In genomic region chr19:4169810-4170209, GRCm38 (mm10) we compare ENCODE assay signal across 8 mouse cellular contexts. TPM values are rescaled to one million over a fixed set of nuclear protein-coding genes. Genes with fewer than 3 reads are reported as not detected.
A peak's percentile ranks its signal among the peaks of the same experiment; 100 is the strongest.
DNase-seq lines count a peak whose midpoint lies in the region; ATAC-seq and TF ChIP-seq lines count a peak whose summit lies in the region.

No protein-coding gene starts in this region.

- peak overlapping the region; percentile 98 for H3K27ac ChIP-seq in gastrocnemius, adult 2 months
- peak overlapping the region; percentile 91 for H3K27ac ChIP-seq in embryonic facial prominence, embryonic 15.5 days (replicated peaks)
- peak overlapping the region; percentile 88 for H3K27ac ChIP-seq in limb, embryonic 13.5 days
- H3K27ac ChIP-seq in stomach, embryonic 15.5 days = peak overlapping the region; percentile 91

- no peaks in the 10 kb centered on the region for H3K36me3 ChIP-seq in C2C12 (ENCODE audit: control insufficient read depth, insufficient read depth)
- H3K36me3 ChIP-seq in embryonic facial prominence, embryonic 15.5 days = no peaks in the 10 kb centered on the region
- no peaks in the 10 kb centered on the region for H3K36me3 ChIP-seq in limb, embryonic 13.5 days
- no peaks in the 10 kb centered on the region for H3K36me3 ChIP-seq in stomach, embryonic 15.5 days

- no peaks in the 10 kb centered on the region for H3K79me3 ChIP-seq in C2C12 (ENCODE audit: low read depth)

- peak overlapping the region; percentile 68 for H3ac ChIP-seq in C2C12 (ENCODE audit: control insufficient read depth, insufficient read length, low read depth)

- H3K79me2 ChIP-seq in C2C12 (ENCODE audit: control insufficient read depth, insufficient read depth) = no peaks in the 10 kb centered on the region

- peak overlapping the region; percentile 79 for H3K4me3 ChIP-seq in gastrocnemius, adult 2 months
- peak overlapping the region; percentile 30 for H3K4me3 ChIP-seq in C2C12 (ENCODE audit: insufficient read depth, poor library complexity, severe bottlenecking)
- H3K4me3 ChIP-seq in embryonic facial prominence, embryonic 15.5 days (replicated peaks) = peak overlapping the region; percentile 52
- peak overlapping the region; percentile 52 for H3K4me3 ChIP-seq in limb, embryonic 13.5 days
- peak overlapping the region; percentile 51 for H3K4me3 ChIP-seq in stomach, embryonic 15.5 days (replicated peaks)

- H3K27me3 ChIP-seq in C2C12 (ENCODE audit: control insufficient read depth, insufficient read depth, insufficient read length) = no peaks in the 10 kb centered on the region
- no peaks in the 10 kb centered on the region for H3K27me3 ChIP-seq in embryonic facial prominence, embryonic 15.5 days
- no peaks in the 10 kb centered on the region for H3K27me3 ChIP-seq in limb, embryonic 13.5 days
- H3K27me3 ChIP-seq in stomach, embryonic 15.5 days (replicated peaks) = no peaks in the 10 kb centered on the region

- intact Hi-C loops in gastrocnemius, adult 2 months (cut with DNase I) = loop anchor here (1.0 to 2.0 kb wide), 2 partner anchors 21 to 59 kb away; partner anchors contain the start of gene Tbc1d10c
- intact Hi-C loops in gastrocnemius, postnatal 36 days (cut with DNase I) = loop anchor here (1.0 to 5.0 kb wide), 2 partner anchors 21 to 57 kb away; partner anchors contain the start of gene Tbc1d10c

- no peaks in the 10 kb centered on the region for H3K9me3 ChIP-seq in embryonic facial prominence, embryonic 15.5 days (replicated peaks)
- no peaks in the 10 kb centered on the region for H3K9me3 ChIP-seq in limb, embryonic 13.5 days
- no peaks in the 10 kb centered on the region for H3K9me3 ChIP-seq in stomach, embryonic 15.5 days

- peak overlapping the region; percentile 91 for H3K4me2 ChIP-seq in embryonic facial prominence, embryonic 15.5 days (replicated peaks)
- peak overlapping the region; percentile 89 for H3K4me2 ChIP-seq in limb, embryonic 13.5 days (replicated peaks)
- H3K4me2 ChIP-seq in stomach, embryonic 15.5 days = peak overlapping the region; percentile 84

- no peak for DNase-seq in gastrocnemius, adult 2 months
- DNase-seq in gastrocnemius, postnatal 36 days = no peak
- DNase-seq in embryo, embryonic 9.5 days (ENCODE audit: extremely low spot score) = no peak

- peak; percentile 32 for ATAC-seq in embryonic facial prominence, embryonic 15.5 days (ENCODE audit: insufficient number of reproducible peaks, low FRiP score, low TSS enrichment, low read depth)
- peak; percentile 49 for ATAC-seq in limb, embryonic 13.5 days (ENCODE audit: low FRiP score, low read depth)
- peak; percentile 48 for ATAC-seq in stomach, embryonic 15.5 days (ENCODE audit: insufficient read depth, low FRiP score, low read depth)
- ATAC-seq in monocyte, adult 5-6 weeks (replicated peaks; ENCODE audit: insufficient number of reproducible peaks, low FRiP score, low TSS enrichment, poor library complexity, severe bottlenecking) = no peak

- H3K9ac ChIP-seq in embryonic facial prominence, embryonic 15.5 days = peak overlapping the region; percentile 74
- peak overlapping the region; percentile 84 for H3K9ac ChIP-seq in limb, embryonic 13.5 days
- H3K9ac ChIP-seq in stomach, embryonic 15.5 days = peak overlapping the region; percentile 82

- no peak for TF ChIP-seq CTCF in gastrocnemius, adult 2 months (IDR thresholded peaks at IDR 0.05)
- TF ChIP-seq CTCF in C2C12 (IDR thresholded peaks at IDR 0.05; ENCODE audit: control insufficient read depth, insufficient read depth, insufficient read length) = no peak

- WGBS in embryonic facial prominence, embryonic 15.5 days = 4% methylated on average over 27 of the region's 27 CpGs
- 6% methylated on average over 27 of the region's 27 CpGs for WGBS in limb, embryonic 13.5 days
- WGBS in stomach, embryonic 15.5 days = 5% methylated on average over 27 of the region's 27 CpGs

- H3K4me1 ChIP-seq in embryonic facial prominence, embryonic 15.5 days = peaks cover 25% of the 10 kb centered on the region
- peaks cover 26% of the 10 kb centered on the region for H3K4me1 ChIP-seq in limb, embryonic 13.5 days
- H3K4me1 ChIP-seq in stomach, embryonic 15.5 days = peaks cover 13% of the 10 kb centered on the region

TF ChIP-seq in C2C12, 6 proteins besides CTCF, POLR2A, EP300 and RAD21:
- TF ChIP-seq FOSL1 (IDR thresholded peaks at IDR 0.05; ENCODE audit: insufficient read depth, low read length, poor library complexity, severe bottlenecking) (no peak), MAX (IDR thresholded peaks at IDR 0.05) (no peak), MYOD1 (IDR thresholded peaks at IDR 0.05; ENCODE audit: control insufficient read depth, insufficient read length, low read depth) (no peak), MYOG (IDR thresholded peaks at IDR 0.05; ENCODE audit: control insufficient read depth, extremely low read depth, insufficient read length) (no peak), USF1 (IDR thresholded peaks at IDR 0.05; ENCODE audit: low read depth) (no peak), CEBPB (IDR thresholded peaks at IDR 0.05; ENCODE audit: low read depth) (no peak)
TF ChIP-seq in C2C12: peak in this region for 0.

RNA-seq across cellular contexts. Expression of gene Carns1, which starts 5.5 kb away (rescaled TPM):
- 10 to 100 TPM; 23.1 to 25.9 TPM for total RNA-seq in gastrocnemius, adult 2 months (2021)
- total RNA-seq in gastrocnemius, postnatal 36 days (2021) = 10 to 100 TPM; 26.0 to 26.2 TPM
- polyA plus RNA-seq in C2C12 (2012; fragmentation: generic; extraction: Trizol) = 2.1 TPM
- 3.4 and 5.4 TPM in 2 replicates for polyA plus RNA-seq in embryonic facial prominence, embryonic 15.5 days (2015; fragmentation: Nextera tagmentation; extraction: Ambion mirVana)
- 2.2 and 2.5 TPM in 2 replicates for polyA plus RNA-seq in limb, embryonic 13.5 days (2015; fragmentation: Nextera tagmentation; extraction: Ambion mirVana)
- polyA plus RNA-seq in stomach, embryonic 15.5 days (2015; fragmentation: Nextera tagmentation; extraction: Ambion mirVana) = 1.5 and 2.0 TPM in 2 replicates
- 14.1 to 18.7 TPM (median 14.2 TPM) in 3 replicates for total RNA-seq in monocyte, adult 5-6 weeks (2017)

RNA-seq across cellular contexts. Expression of gene Rps6kb2, which starts 6.7 kb away (rescaled TPM):
- 10 to 100 TPM; 24.8 to 27.8 TPM for total RNA-seq in gastrocnemius, adult 2 months (2021)
- 10 to 100 TPM; 25.2 to 26.8 TPM for total RNA-seq in gastrocnemius, postnatal 36 days (2021)
- polyA plus RNA-seq in C2C12 (2012; fragmentation: generic; extraction: Trizol) = 19.7 TPM
- 66.2 and 70.4 TPM in 2 replicates for polyA plus RNA-seq in embryonic facial prominence, embryonic 15.5 days (2015; fragmentation: Nextera tagmentation; extraction: Ambion mirVana)
- polyA plus RNA-seq in limb, embryonic 13.5 days (2015; fragmentation: Nextera tagmentation; extraction: Ambion mirVana) = 63.9 and 65.7 TPM in 2 replicates
- polyA plus RNA-seq in stomach, embryonic 15.5 days (2015; fragmentation: Nextera tagmentation; extraction: Ambion mirVana) = 44.7 and 49.5 TPM in 2 replicates
- total RNA-seq in monocyte, adult 5-6 weeks (2017) = 22.8 to 27.8 TPM (median 27.0 TPM) in 3 replicates

RNA-seq across cellular contexts. Expression of gene Ptprcap, which starts 16.4 kb away (rescaled TPM):
- under 1 TPM in 1 of 2 experiments, not detected in 1; 0.43 TPM for total RNA-seq in gastrocnemius, adult 2 months (2021)
- 1 to 10 TPM in 1 of 2 experiments, under 1 TPM in 1; 0.86 to 1.8 TPM for total RNA-seq in gastrocnemius, postnatal 36 days (2021)
- polyA plus RNA-seq in C2C12 (2012; fragmentation: generic; extraction: Trizol) = 5.8 TPM
- 4.8 and 6.2 TPM in 2 replicates for polyA plus RNA-seq in embryonic facial prominence, embryonic 15.5 days (2015; fragmentation: Nextera tagmentation; extraction: Ambion mirVana)
- 2.7 and 3.6 TPM in 2 replicates for polyA plus RNA-seq in limb, embryonic 13.5 days (2015; fragmentation: Nextera tagmentation; extraction: Ambion mirVana)
- 6.4 and 7.5 TPM in 2 replicates for polyA plus RNA-seq in stomach, embryonic 15.5 days (2015; fragmentation: Nextera tagmentation; extraction: Ambion mirVana)
- total RNA-seq in monocyte, adult 5-6 weeks (2017) = 133 to 326 TPM (median 178 TPM) in 3 replicates

RNA-seq across cellular contexts. Expression of gene Tbc1d10c, which starts 21.3 kb away (rescaled TPM):
- 1 to 10 TPM; 6.7 to 6.8 TPM for total RNA-seq in gastrocnemius, adult 2 months (2021)
- total RNA-seq in gastrocnemius, postnatal 36 days (2021) = 1 to 10 TPM; 4.7 to 5.6 TPM
- polyA plus RNA-seq in C2C12 (2012; fragmentation: generic; extraction: Trizol) = 0.26 TPM
- 3.6 and 5.1 TPM in 2 replicates for polyA plus RNA-seq in embryonic facial prominence, embryonic 15.5 days (2015; fragmentation: Nextera tagmentation; extraction: Ambion mirVana)
- 1.3 and 2.7 TPM in 2 replicates for polyA plus RNA-seq in limb, embryonic 13.5 days (2015; fragmentation: Nextera tagmentation; extraction: Ambion mirVana)
- polyA plus RNA-seq in stomach, embryonic 15.5 days (2015; fragmentation: Nextera tagmentation; extraction: Ambion mirVana) = 3.0 and 4.0 TPM in 2 replicates
- total RNA-seq in monocyte, adult 5-6 weeks (2017) = 71.5 to 178 TPM (median 83.5 TPM) in 3 replicates

RNA-seq across cellular contexts. Expression of gene Coro1b, which starts 21.4 kb away (rescaled TPM):
- 10 to 100 TPM in 1 of 2 experiments, 1 to 10 TPM in 1; 9.8 to 14.7 TPM for total RNA-seq in gastrocnemius, adult 2 months (2021)
- 10 to 100 TPM; 13.9 to 15.3 TPM for total RNA-seq in gastrocnemius, postnatal 36 days (2021)
- polyA plus RNA-seq in C2C12 (2012; fragmentation: generic; extraction: Trizol) = 257 TPM
- polyA plus RNA-seq in embryonic facial prominence, embryonic 15.5 days (2015; fragmentation: Nextera tagmentation; extraction: Ambion mirVana) = 159 and 178 TPM in 2 replicates
- polyA plus RNA-seq in limb, embryonic 13.5 days (2015; fragmentation: Nextera tagmentation; extraction: Ambion mirVana) = 137 and 146 TPM in 2 replicates
- polyA plus RNA-seq in stomach, embryonic 15.5 days (2015; fragmentation: Nextera tagmentation; extraction: Ambion mirVana) = 164 and 180 TPM in 2 replicates
- 209 to 226 TPM (median 217 TPM) in 3 replicates for total RNA-seq in monocyte, adult 5-6 weeks (2017)
